Mouse (Mus musculus) embryonic facial prominence, embryonic 12.5 days (tissue): ENCODE results near the gene Zswim8. TPM values are rescaled to one million over a fixed set of nuclear protein-coding genes. Genes with fewer than 3 reads are reported as not detected.

Source experiments
- ATAC-seq: fragments of 200-750 bp; cut with Nextera tagmentation; 2 replicates; pipeline ENCODE4 v1.8.0; 2017; ENCODE audit not compliant: insufficient number of reproducible peaks, insufficient read depth, low FRiP score, low TSS enrichment
- H3K27ac ChIP-seq: fragments of 300-500 bp; sonication (generic); 2 replicates; pipeline ENCODE4 v1.5.1; 2016; ENCODE audit warnings: mild to moderate bottlenecking
- H3K27me3 ChIP-seq: fragments of 300-500 bp; sonication (generic); 2 replicates; pipeline ENCODE4 v1.6.1; 2016; ENCODE audit warnings: mild to moderate bottlenecking, moderate library complexity
- H3K36me3 ChIP-seq: fragments of 300-500 bp; sonication (generic); 2 replicates; pipeline ENCODE4 v1.6.1; 2016; ENCODE audit warnings: mild to moderate bottlenecking
- H3K4me1 ChIP-seq: fragments of 300-500 bp; sonication (generic); 2 replicates; pipeline ENCODE4 v1.6.1; 2016
- H3K4me2 ChIP-seq: fragments of 300-500 bp; sonication (generic); replicated peaks from 2 replicates; pipeline ENCODE4 v1.6.1; 2016; ENCODE audit warnings: mild to moderate bottlenecking, moderate library complexity
- H3K4me3 ChIP-seq: fragments of 300-500 bp; sonication (generic); 2 replicates; pipeline ENCODE4 v1.5.1; 2016; ENCODE audit warnings: mild to moderate bottlenecking
- H3K9ac ChIP-seq: fragments of 300-500 bp; sonication (generic); 2 replicates; pipeline ENCODE4 v1.6.1; 2016; ENCODE audit warnings: mild to moderate bottlenecking, moderate library complexity
- H3K9me3 ChIP-seq: fragments of 300-500 bp; sonication (generic); 2 replicates; pipeline ENCODE4 v1.6.1; 2016; ENCODE audit warnings: mild to moderate bottlenecking, moderate library complexity
- WGBS: fragments of 180-500 bp; shearing (Covaris S2); methylation state at CpG from one replicate; pipeline ENCODE4 v1.1.7; 2016; 5-methylcytosine and 5-hydroxymethylcytosine counted together
- polyA plus RNA-seq: library from polyadenylated mRNA; unstranded; fragments of >200 nt; fragmentation: Nextera tagmentation; extraction: Ambion mirVana; gene quantifications from 2 replicates; pipeline ENCODE4 v1.2.1, GENCODE M21; 2016

Gene Zswim8
- polyA plus RNA-seq, 1 experiment from 2014 or later: 45.8 TPM

- Histone ChIP-seq H3K27me3 (no peaks in the 10 kb centered on the region), H3K9ac (peak within 1 kb of the TSS; percentile 85), H3K9me3 (no peaks in the 10 kb centered on the region), H3K36me3 (peaks cover 48% of the 10 kb centered on the region), H3K4me3 (peak within 1 kb of the TSS; percentile 83), H3K4me2 (peak within 1 kb of the TSS; percentile 83), H3K27ac (peak within 1 kb of the TSS; percentile 93), H3K4me1 (peaks cover 12% of the 10 kb centered on the region; the same call in 1 of the 2 replicates)
- ATAC-seq: peak; percentile 97
- WGBS: under 1% methylated on average over 72 of the region's 81 CpGs
These were observed 26.8 kb downstream of the Zswim8 start, which contains the start of gene Ndst2 for GRCm38 (mm10) chr14:20733952-20734774. Ndst2 (minus strand) TSS chr14:20734562.

GRCm38 (mm10) chr14:20735052-20735451 is 27.7 kb downstream of the Zswim8 start:
- no peaks in the 10 kb centered on the region for H3K27me3 ChIP-seq
- H3K4me3 ChIP-seq: no peak overlapping the region
- peaks cover 12% of the 10 kb centered on the region; the same call in 1 of the 2 replicates for H3K4me1 ChIP-seq
- WGBS: 78% methylated on average over 2 of the region's 2 CpGs
- no peak overlapping the region for H3K9ac ChIP-seq
- H3K27ac ChIP-seq: peak overlapping the region; percentile 63
- ATAC-seq: no peak
- no peaks in the 10 kb centered on the region for H3K9me3 ChIP-seq
- peak overlapping the region; percentile 83; the same call in 1 of the 2 replicates for H3K4me2 ChIP-seq
- H3K36me3 ChIP-seq: peaks cover 46% of the 10 kb centered on the region

GRCm38 (mm10) chr14:20735892-20736390 is 28.6 kb downstream of the Zswim8 start:
- peaks cover 42% of the 10 kb centered on the region for H3K36me3 ChIP-seq
- H3K27ac ChIP-seq: no peak overlapping the region
- H3K9ac ChIP-seq: no peak overlapping the region
- no peak overlapping the region for H3K4me2 ChIP-seq
- H3K4me1 ChIP-seq: peaks cover 12% of the 10 kb centered on the region; the same call in 1 of the 2 replicates
- H3K27me3 ChIP-seq: no peaks in the 10 kb centered on the region
- WGBS: 92% methylated on average over 13 of the region's 13 CpGs
- H3K9me3 ChIP-seq: no peaks in the 10 kb centered on the region
- ATAC-seq: no peak
- H3K4me3 ChIP-seq: no peak overlapping the region

- H3K4me3 ChIP-seq: no peak overlapping the region
- no peak for ATAC-seq
- H3K36me3 ChIP-seq: peaks cover 52% of the 10 kb centered on the region
- H3K4me2 ChIP-seq: no peak overlapping the region
- no peak overlapping the region for H3K27ac ChIP-seq
- H3K9ac ChIP-seq: no peak overlapping the region
- 43% methylated on average over 14 of the region's 14 CpGs for WGBS
- H3K27me3 ChIP-seq: no peaks in the 10 kb centered on the region
- H3K4me1 ChIP-seq: peaks cover 15% of the 10 kb centered on the region
- no peaks in the 10 kb centered on the region for H3K9me3 ChIP-seq
These were observed 30.0 kb downstream of the Zswim8 start for GRCm38 (mm10) chr14:20737306-20737705.

- H3K9me3 ChIP-seq: no peaks in the 10 kb centered on the region
- H3K27ac ChIP-seq: peak overlapping the region; percentile 61; the same call in 1 of the 2 replicates
- H3K4me2 ChIP-seq: no peak overlapping the region
- ATAC-seq: no peak
- peaks cover 56% of the 10 kb centered on the region for H3K36me3 ChIP-seq
- no peak overlapping the region for H3K4me3 ChIP-seq
- H3K27me3 ChIP-seq: no peaks in the 10 kb centered on the region
- H3K4me1 ChIP-seq: peaks cover 9% of the 10 kb centered on the region
- WGBS: 87% methylated on average over 8 of the region's 8 CpGs
- H3K9ac ChIP-seq: no peak overlapping the region
These were observed 31.2 kb downstream of the Zswim8 start for GRCm38 (mm10) chr14:20738511-20738910.

GRCm38 (mm10) chr14:20741301-20741700 is 33.9 kb downstream of the Zswim8 start:
- Histone ChIP-seq H3K27me3 (no peaks in the 10 kb centered on the region), H3K4me2 (no peak overlapping the region), H3K4me3 (no peak overlapping the region), H3K27ac (0 out of 2 replicates have a peak overlapping the region, but pooled peaks have one; percentile 13), H3K36me3 (peaks cover 74% of the 10 kb centered on the region), H3K9me3 (no peaks in the 10 kb centered on the region), H3K9ac (no peak overlapping the region), H3K4me1 (peaks cover 3% of the 10 kb centered on the region)
- no peak for ATAC-seq
- 82% methylated on average over 9 of the region's 9 CpGs for WGBS

- Histone ChIP-seq H3K36me3 (peaks cover 73% of the 10 kb centered on the region), H3K9ac (no peak overlapping the region)
- 82% methylated on average over 3 of the region's 3 CpGs for WGBS
These were observed 36.3 kb downstream of the Zswim8 start for GRCm38 (mm10) chr14:20743614-20744013.

GRCm38 (mm10) chr14:20746935-20747334 is 39.6 kb downstream of the Zswim8 start:
- Histone ChIP-seq H3K27me3 (no peaks in the 10 kb centered on the region), H3K36me3 (peaks cover 47% of the 10 kb centered on the region), H3K9ac (no peak overlapping the region), H3K27ac (no peak overlapping the region), H3K4me1 (no peaks in the 10 kb centered on the region), H3K4me2 (no peak overlapping the region), H3K9me3 (no peaks in the 10 kb centered on the region), H3K4me3 (no peak overlapping the region)
- ATAC-seq: no peak
- WGBS: 83% methylated on average over 3 of the region's 3 CpGs

More at GRCm38 (mm10) chr14:20743614-20744013, 36.3 kb downstream of the Zswim8 start:
- Histone ChIP-seq H3K27ac (no peak overlapping the region), H3K4me2 (no peak overlapping the region), H3K27me3 (no peaks in the 10 kb centered on the region), H3K4me3 (no peak overlapping the region), H3K9me3 (no peaks in the 10 kb centered on the region), H3K4me1 (peaks cover 3% of the 10 kb centered on the region)
- ATAC-seq: no peak

- H3K4me2 ChIP-seq: no peak overlapping the region
- no peak overlapping the region for H3K9ac ChIP-seq
- no peaks in the 10 kb centered on the region for H3K27me3 ChIP-seq
- H3K4me1 ChIP-seq: no peaks in the 10 kb centered on the region
- H3K9me3 ChIP-seq: no peaks in the 10 kb centered on the region
- no peak overlapping the region for H3K27ac ChIP-seq
- H3K36me3 ChIP-seq: peaks cover 40% of the 10 kb centered on the region
- no peak for ATAC-seq
- H3K4me3 ChIP-seq: no peak overlapping the region
- 51% methylated on average over 4 of the region's 4 CpGs for WGBS
These were observed 41.0 kb downstream of the Zswim8 start for GRCm38 (mm10) chr14:20748388-20748787.

GRCm38 (mm10) chr14:20749494-20750051 is 42.2 kb downstream of the Zswim8 start:
- H3K4me1 ChIP-seq: no peaks in the 10 kb centered on the region
- WGBS: 85% methylated on average over 4 of the region's 4 CpGs
- no peaks in the 10 kb centered on the region for H3K9me3 ChIP-seq
- peaks cover 39% of the 10 kb centered on the region for H3K36me3 ChIP-seq
- H3K9ac ChIP-seq: no peak overlapping the region
- H3K27ac ChIP-seq: no peak overlapping the region
- H3K4me2 ChIP-seq: no peak overlapping the region
- no peaks in the 10 kb centered on the region for H3K27me3 ChIP-seq
- no peak overlapping the region for H3K4me3 ChIP-seq
- no peak for ATAC-seq

- Histone ChIP-seq H3K4me2 (no peak overlapping the region), H3K27me3 (no peaks in the 10 kb centered on the region), H3K4me1 (no peaks in the 10 kb centered on the region), H3K9me3 (no peaks in the 10 kb centered on the region), H3K27ac (no peak overlapping the region), H3K36me3 (peaks cover 38% of the 10 kb centered on the region), H3K9ac (no peak overlapping the region), H3K4me3 (no peak overlapping the region)
- ATAC-seq: no peak
- WGBS: 83% methylated on average over 5 of the region's 5 CpGs
These were observed 43.2 kb downstream of the Zswim8 start for GRCm38 (mm10) chr14:20750503-20750902.

- no peak for ATAC-seq
- 85% methylated on average over 3 of the region's 3 CpGs for WGBS
- H3K9ac ChIP-seq: no peak overlapping the region
- H3K27me3 ChIP-seq: no peaks in the 10 kb centered on the region
- no peaks in the 10 kb centered on the region for H3K9me3 ChIP-seq
- H3K27ac ChIP-seq: no peak overlapping the region
- no peak overlapping the region for H3K4me2 ChIP-seq
- peaks cover 52% of the 10 kb centered on the region for H3K36me3 ChIP-seq
- no peaks in the 10 kb centered on the region for H3K4me1 ChIP-seq
- no peak overlapping the region for H3K4me3 ChIP-seq
These were observed 46.4 kb downstream of the Zswim8 start for GRCm38 (mm10) chr14:20753792-20754191.
